Mouse (Mus musculus): Measurements from ENCODE around the gene Stoml1.

GRCm38 (mm10) chr9:58266571-58267011 lies 13.6 kb downstream of the Stoml1 start:
- no peak for TF ChIP-seq CTCF (conservative IDR thresholded peaks at IDR 0.05; ENCODE audit: insufficient read depth, insufficient read length, low read depth, low read length)
- no peak for TF ChIP-seq POLR2A (IDR thresholded peaks at IDR 0.05; ENCODE audit: low read depth, low read length)

Measured in kidney, adult 2 months (tissue).